Mouse (Mus musculus): ENCODE data around the gene Thg1l. TPM values are rescaled to one million over a fixed set of nuclear protein-coding genes. Genes with fewer than 3 reads are reported as not detected.

Thg1l gene
- polyA plus RNA-seq, 1 experiment from 2014 or later: 16.7 TPM

Other genes with a start within 250 kb of the Thg1l start
- 63.7 and 67.8 TPM in 2 replicates for gene Clint1, start 103.4 kb downstream of the Thg1l start, polyA plus RNA-seq (2016; fragmentation: Nextera tagmentation; extraction: Ambion mirVana)
- 6.4 and 7.3 TPM in 2 replicates for gene Lsm11, start 10.6 kb downstream of the Thg1l start, polyA plus RNA-seq (2016; fragmentation: Nextera tagmentation; extraction: Ambion mirVana)
- gene Sox30, start 24.8 kb upstream of the Thg1l start, polyA plus RNA-seq (2016; fragmentation: Nextera tagmentation; extraction: Ambion mirVana): 0.12 and 0.13 TPM in 2 replicates
- 2.9 and 3.0 TPM in 2 replicates for gene Gm12166, start 96.8 kb upstream of the Thg1l start, polyA plus RNA-seq (2016; fragmentation: Nextera tagmentation; extraction: Ambion mirVana)
- 11.3 and 13.9 TPM in 2 replicates for gene Adam19, start 100.5 kb upstream of the Thg1l start, polyA plus RNA-seq (2016; fragmentation: Nextera tagmentation; extraction: Ambion mirVana)
- 0.29 and 0.71 TPM in 2 replicates for gene Nipal4, start 211.0 kb upstream of the Thg1l start, polyA plus RNA-seq (2016; fragmentation: Nextera tagmentation; extraction: Ambion mirVana)

All from embryonic facial prominence, embryonic 10.5 days (tissue).